Mouse (Mus musculus) stomach, embryonic 14.5 days (tissue): ENCODE measurements around the gene Slc7a6os. TPM values are rescaled to one million over a fixed set of nuclear protein-coding genes. Genes with fewer than 3 reads are reported as not detected.
"Not testable (repeated sequence)": the region's sequence is repeated elsewhere in the genome, so short reads cannot be mapped to it uniquely, and the experiment has no call there.

ENCODE experiments used
- ATAC-seq: fragments of 200-750 bp; cut with Nextera tagmentation; 2 replicates; pipeline ENCODE4 v1.8.0; 2017; ENCODE audit warnings: low read depth, moderate TSS enrichment; ENCODE audit not compliant: insufficient number of reproducible peaks, insufficient read depth, low FRiP score
- H3K27ac ChIP-seq: fragments of 300-500 bp; sonication (generic); 2 replicates; pipeline ENCODE4 v1.5.1; 2014; ENCODE audit warnings: mild to moderate bottlenecking, low read length, moderate library complexity, mixed read lengths
- H3K27me3 ChIP-seq: fragments of 300-500 bp; sonication (generic); 2 replicates; pipeline ENCODE4 v1.6.1; 2014; ENCODE audit warnings: low read length, control low read depth, mixed read lengths; ENCODE audit not compliant: control insufficient read depth, insufficient read depth
- H3K36me3 ChIP-seq: fragments of 300-500 bp; sonication (generic); 2 replicates; pipeline ENCODE4 v1.6.1; 2014; ENCODE audit warnings: mild to moderate bottlenecking, control low read depth, low read length, moderate library complexity, mixed read lengths; ENCODE audit not compliant: control insufficient read depth, insufficient read depth
- H3K4me1 ChIP-seq: fragments of 300-500 bp; sonication (generic); 2 replicates; pipeline ENCODE4 v1.6.1; 2014; ENCODE audit warnings: low read length, control low read depth, mixed read lengths; ENCODE audit not compliant: control insufficient read depth, insufficient read depth
- H3K4me2 ChIP-seq: fragments of 300-500 bp; sonication (generic); replicated peaks from 2 replicates; pipeline ENCODE4 v1.6.1; 2014; ENCODE audit warnings: low read depth, low read length, control low read depth
- H3K4me3 ChIP-seq: fragments of 300-500 bp; sonication (generic); 2 replicates; pipeline ENCODE4 v1.5.1; 2014; ENCODE audit warnings: low read depth, low read length, control low read depth
- H3K9ac ChIP-seq: fragments of 300-500 bp; sonication (generic); replicated peaks from 2 replicates; pipeline ENCODE4 v1.6.1; 2014; ENCODE audit warnings: low read depth, mild to moderate bottlenecking, control low read depth, low read length, moderate library complexity, mixed read lengths
- H3K9me3 ChIP-seq: fragments of 300-500 bp; sonication (generic); 2 replicates; pipeline ENCODE4 v1.6.1; 2016; ENCODE audit warnings: low read depth, low read length, control low read depth; ENCODE audit not compliant: control insufficient read depth
- WGBS: fragments of 180-500 bp; shearing (Covaris S2); extraction: QIAGEN DNeasy Blood & Tissue Kit; methylation state at CpG from one replicate; pipeline ENCODE4 v1.1.7; 2014; 5-methylcytosine and 5-hydroxymethylcytosine counted together
- polyA plus RNA-seq: library from polyadenylated mRNA; unstranded; fragments of >200 nt; fragmentation: Nextera tagmentation; extraction: Ambion mirVana; gene quantifications from 2 replicates; pipeline ENCODE4 v1.2.1, GENCODE M21; 2014

The Slc7a6os gene
- polyA plus RNA-seq, 1 experiment from 2014 or later = 35.4 TPM

DNA sequence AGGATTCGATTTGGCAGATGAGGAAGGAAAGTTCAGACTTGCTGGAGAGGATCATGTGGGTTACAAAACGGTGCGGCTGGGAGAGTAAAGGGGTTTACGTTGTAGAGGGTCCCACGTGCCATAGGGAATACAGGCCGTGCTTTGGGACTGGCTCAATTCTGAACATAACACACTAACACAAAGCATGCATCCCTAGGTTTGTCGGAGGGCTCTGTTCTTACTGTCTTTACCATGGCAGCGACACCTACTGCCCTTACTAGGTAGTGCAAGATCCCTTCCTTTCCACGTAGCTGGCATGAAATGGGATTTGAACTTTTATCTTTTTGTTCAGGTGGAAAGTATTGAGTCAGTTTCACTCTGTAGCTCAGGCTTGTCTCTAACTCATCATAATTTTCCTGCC, 15.9 kb upstream of the Slc7a6os start:
- Histone ChIP-seq H3K27me3 (no peaks in the 10 kb centered on the region), H3K36me3 (peaks cover 32% of the 10 kb centered on the region), H3K4me3 (no peak overlapping the region), H3K4me2 (no peak overlapping the region), H3K4me1 (no peaks in the 10 kb centered on the region), H3K9me3 (no peaks in the 10 kb centered on the region), H3K27ac (no peak overlapping the region), H3K9ac (no peak overlapping the region)
- no peak for ATAC-seq
- 40% methylated on average over 9 of the region's 9 CpGs for WGBS

DNA sequence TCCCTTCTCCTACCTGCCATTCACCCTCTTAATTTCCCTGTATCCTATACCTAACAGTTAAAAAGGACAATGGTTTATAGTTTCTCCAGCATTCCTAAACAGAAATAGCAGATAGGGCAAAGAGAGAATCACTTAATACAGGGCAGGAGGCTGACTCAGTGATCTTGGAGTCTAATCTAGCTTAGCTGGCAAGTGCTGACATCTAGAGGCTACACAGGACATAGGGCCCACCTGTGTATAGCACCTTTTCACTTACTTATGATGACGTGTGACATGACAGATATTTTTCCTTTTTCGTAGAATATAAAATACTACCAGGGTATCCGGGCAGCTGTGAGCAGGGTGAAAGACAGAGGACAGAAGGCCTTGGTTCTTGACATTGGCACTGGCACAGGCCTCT, 8.9 kb upstream of the Slc7a6os start:
- 85% methylated on average over 3 of the region's 3 CpGs for WGBS

DNA sequence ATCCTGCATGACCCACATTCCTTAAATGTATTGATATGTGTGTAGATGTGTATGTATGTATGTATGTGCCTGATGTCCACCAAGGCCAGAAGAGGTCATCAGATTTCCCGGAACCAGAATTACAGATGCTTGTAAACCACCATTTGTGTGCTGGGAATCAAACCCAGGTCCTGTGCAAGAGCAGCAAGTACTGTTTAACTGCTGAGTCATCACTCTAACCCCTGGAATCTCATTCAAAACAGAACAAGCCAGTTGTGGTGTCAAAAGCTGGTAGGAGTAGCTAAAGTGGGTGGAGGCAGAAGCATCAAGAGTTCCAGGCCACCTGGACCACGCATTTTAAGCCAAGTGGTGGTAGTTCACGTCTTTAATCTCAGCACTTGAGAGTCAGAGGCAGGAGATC, 3.2 kb upstream of the Slc7a6os start:
- Histone ChIP-seq H3K27me3 (no peaks in the 10 kb centered on the region), H3K4me3 (no peak overlapping the region), H3K4me1 (peaks cover 4% of the 10 kb centered on the region; the same call in 1 of the 2 replicates), H3K9ac (no peak overlapping the region), H3K9me3 (no peaks in the 10 kb centered on the region), H3K27ac (no peak overlapping the region), H3K36me3 (peaks cover 49% of the 10 kb centered on the region), H3K4me2 (no peak overlapping the region)
- ATAC-seq = no peak
- 92% methylated on average over 3 of the region's 3 CpGs for WGBS

More for the DNA sequence above, 8.9 kb upstream of the Slc7a6os start:
- H3K9me3 ChIP-seq = no peaks in the 10 kb centered on the region
- no peaks in the 10 kb centered on the region for H3K27me3 ChIP-seq
- H3K36me3 ChIP-seq = peaks cover 52% of the 10 kb centered on the region
- H3K4me1 ChIP-seq = no peaks in the 10 kb centered on the region
- no peak overlapping the region for H3K4me3 ChIP-seq
- ATAC-seq = no peak
- no peak overlapping the region for H3K4me2 ChIP-seq
- no peak overlapping the region for H3K9ac ChIP-seq
- H3K27ac ChIP-seq = no peak overlapping the region

DNA sequence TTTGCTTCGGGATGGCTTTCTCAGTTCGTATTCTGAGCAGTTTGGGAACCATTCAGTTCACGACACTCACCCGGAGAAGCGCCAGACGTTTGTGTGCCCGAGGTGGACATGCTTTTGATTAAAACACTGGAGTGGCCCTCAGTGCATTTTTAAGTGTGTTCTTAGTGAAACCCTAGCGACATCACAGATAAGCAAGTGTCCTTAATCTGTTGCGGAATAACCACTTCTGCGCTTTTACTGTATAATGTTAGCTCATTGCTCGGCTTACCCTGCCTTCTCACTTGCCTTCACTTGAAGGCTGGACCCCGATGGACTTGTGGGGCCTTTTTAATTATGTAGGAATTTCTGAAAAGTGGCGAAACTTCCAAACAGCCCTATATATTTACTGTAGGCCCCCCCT, 686 bp upstream of the Slc7a6os start:
- Histone ChIP-seq H3K4me3 (peak overlapping the region; percentile 90), H3K4me1 (peaks cover 4% of the 10 kb centered on the region; the same call in 1 of the 2 replicates), H3K27ac (peak overlapping the region; percentile 93), H3K9ac (peak overlapping the region; percentile 75), H3K4me2 (peak overlapping the region; percentile 64), H3K27me3 (no peaks in the 10 kb centered on the region), H3K9me3 (no peaks in the 10 kb centered on the region), H3K36me3 (peaks cover 42% of the 10 kb centered on the region)
- no peak for ATAC-seq
- 3% methylated on average over 13 of the region's 13 CpGs for WGBS

DNA sequence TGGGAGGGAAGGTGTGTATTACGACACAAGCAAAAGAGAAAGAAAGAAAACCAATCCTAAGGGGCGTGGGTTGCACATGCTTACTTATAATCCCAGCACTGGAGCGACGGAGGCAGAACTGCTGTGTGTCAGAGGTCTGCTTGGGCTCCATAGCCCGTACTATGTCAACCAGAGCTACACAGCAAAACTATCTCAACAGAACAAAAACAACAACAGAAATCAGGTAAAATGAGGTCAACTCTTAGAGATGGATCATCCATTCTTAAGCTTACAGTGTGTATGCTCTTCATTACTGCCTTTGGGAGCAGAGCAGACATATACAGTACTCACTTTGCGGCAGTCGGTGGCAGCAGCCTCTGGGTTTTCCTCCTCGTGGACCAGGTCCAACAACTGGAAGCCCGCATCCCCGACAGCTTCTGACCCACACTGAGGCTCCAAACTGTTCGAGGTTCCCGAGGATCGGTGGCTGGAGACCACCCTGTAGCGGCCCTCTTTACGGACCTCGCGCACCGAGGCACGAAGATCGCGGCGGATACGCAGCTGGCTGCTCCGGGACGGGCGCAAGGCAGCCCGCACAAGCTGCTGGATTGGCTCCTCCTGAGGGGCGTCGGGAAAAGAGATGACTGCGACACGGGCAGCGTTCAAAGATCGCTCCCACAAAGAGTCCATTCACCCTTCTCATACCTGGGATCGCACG, 552 bp downstream of the Slc7a6os start:
- Histone ChIP-seq H3K4me2 (peak overlapping the region; percentile 67), H3K27ac (peak overlapping the region; percentile 93), H3K4me3 (peak overlapping the region; percentile 90), H3K9ac (peak overlapping the region; percentile 75), H3K27me3 (no peaks in the 10 kb centered on the region), H3K36me3 (peaks cover 35% of the 10 kb centered on the region; the same call in 1 of the 2 replicates), H3K4me1 (peaks cover 4% of the 10 kb centered on the region; the same call in 1 of the 2 replicates), H3K9me3 (no peaks in the 10 kb centered on the region)
- under 1% methylated on average over 35 of the region's 35 CpGs for WGBS
- peak; percentile 63 for ATAC-seq

DNA sequence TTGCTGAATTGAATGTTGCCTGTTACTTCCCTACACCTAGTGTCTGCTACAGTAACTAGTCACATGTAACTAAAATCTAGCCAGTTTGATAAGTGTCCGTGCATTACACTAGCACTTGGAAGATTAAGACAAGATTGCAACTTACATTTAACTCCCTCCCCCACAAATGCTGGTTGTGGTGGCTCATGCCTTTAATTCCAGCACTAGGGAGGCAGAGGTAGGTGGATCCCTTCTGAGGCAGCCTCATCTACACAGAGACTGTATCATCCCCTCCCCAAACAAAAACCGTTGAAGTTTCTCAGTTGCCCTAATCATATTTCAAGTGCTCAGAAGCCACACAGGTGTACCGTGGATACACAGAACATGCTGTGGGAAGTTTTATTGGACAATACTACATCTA, 11.1 kb downstream of the Slc7a6os start:
- H3K9ac ChIP-seq, H3K4me1 ChIP-seq, H3K9me3 ChIP-seq, H3K4me3 ChIP-seq, H3K27me3 ChIP-seq, H3K27ac ChIP-seq, H3K4me2 ChIP-seq, ATAC-seq: not testable (repeated sequence)
- peaks cover 52% of the 10 kb centered on the region for H3K36me3 ChIP-seq
- 87% methylated on average over 3 of the region's 3 CpGs for whole genome bisulfite sequencing

DNA sequence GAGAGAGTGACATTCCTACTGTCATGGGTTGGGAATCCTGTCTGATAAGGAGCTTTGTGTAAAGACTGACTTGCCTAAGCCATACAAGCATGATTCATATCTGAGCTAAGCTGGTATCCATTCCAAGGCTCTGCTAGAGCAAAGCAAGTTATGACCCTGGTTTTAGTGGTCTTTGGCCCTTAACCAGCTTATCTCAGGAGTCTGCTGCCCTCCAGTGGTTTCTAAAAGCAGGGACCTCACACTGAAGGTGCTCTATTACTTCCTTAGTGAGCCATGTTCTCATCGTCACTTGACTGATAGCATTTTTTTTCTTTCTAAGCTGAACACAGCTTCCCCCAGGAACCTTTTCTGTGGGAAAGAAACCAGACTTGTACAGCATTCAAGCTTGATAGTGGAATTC, 12.0 kb downstream of the Slc7a6os start:
- WGBS = 9% methylated on average over 1 of the region's 1 CpGs
- H3K27me3 ChIP-seq = no peaks in the 10 kb centered on the region
- no peak overlapping the region for H3K4me2 ChIP-seq
- no peaks in the 10 kb centered on the region for H3K4me1 ChIP-seq
- H3K9ac ChIP-seq = no peak overlapping the region
- H3K4me3 ChIP-seq = no peak overlapping the region
- no peak for ATAC-seq
- H3K9me3 ChIP-seq = no peaks in the 10 kb centered on the region
- H3K36me3 ChIP-seq = peaks cover 46% of the 10 kb centered on the region
- H3K27ac ChIP-seq = no peak overlapping the region

DNA sequence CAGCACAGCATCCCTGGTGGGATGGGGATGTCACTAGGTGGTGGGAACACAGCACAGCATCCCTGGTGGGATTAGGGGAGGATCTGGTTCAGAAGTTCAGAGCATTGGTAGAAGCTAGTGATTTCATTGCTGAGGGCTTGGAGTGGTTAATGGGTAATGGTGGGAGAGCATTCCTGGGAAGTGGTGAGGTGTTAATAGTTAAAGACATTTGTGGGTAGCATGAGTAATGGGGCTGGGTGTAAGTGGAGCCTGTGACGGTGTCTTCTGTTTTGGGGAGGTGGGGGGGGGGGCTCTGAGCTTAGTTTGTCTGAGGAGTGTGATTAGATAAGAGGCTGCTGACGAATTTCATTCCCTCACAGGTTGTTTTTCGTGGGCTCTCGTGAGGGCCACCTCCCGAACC, 16.7 kb downstream of the Slc7a6os start:
- 69% methylated on average over 5 of the region's 5 CpGs for WGBS
- H3K36me3 ChIP-seq = peaks cover 29% of the 10 kb centered on the region

DNA sequence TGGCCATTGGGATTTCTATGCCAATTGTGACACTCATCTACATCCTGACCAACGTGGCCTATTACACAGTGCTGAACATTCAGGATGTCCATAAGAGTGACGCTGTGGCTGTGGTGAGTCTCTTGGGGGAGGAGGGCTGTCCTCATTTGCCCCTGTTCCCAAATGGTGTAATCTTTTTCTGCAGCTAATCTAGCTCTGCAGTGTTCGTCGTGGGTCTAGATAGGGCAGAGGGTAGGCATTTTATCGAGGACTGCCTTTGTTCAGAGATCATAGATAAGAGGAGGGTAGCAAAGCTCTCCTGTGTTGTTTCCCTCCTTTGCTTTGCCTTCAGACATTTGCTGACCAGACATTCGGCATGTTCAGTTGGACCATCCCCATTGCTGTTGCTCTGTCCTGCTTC, 17.6 kb downstream of the Slc7a6os start:
- H3K36me3 ChIP-seq = peaks cover 27% of the 10 kb centered on the region

More for the DNA sequence above, 16.7 kb downstream of the Slc7a6os start:
- no peaks in the 10 kb centered on the region for H3K4me1 ChIP-seq
- H3K9me3 ChIP-seq = no peaks in the 10 kb centered on the region
- no peak overlapping the region for H3K27ac ChIP-seq
- no peak overlapping the region for H3K4me3 ChIP-seq
- no peak for ATAC-seq
- H3K27me3 ChIP-seq = no peaks in the 10 kb centered on the region
- H3K9ac ChIP-seq = no peak overlapping the region
- no peak overlapping the region for H3K4me2 ChIP-seq

More for the DNA sequence above, 17.6 kb downstream of the Slc7a6os start:
- ATAC-seq = no peak
- Histone ChIP-seq H3K4me2 (no peak overlapping the region), H3K9me3 (no peaks in the 10 kb centered on the region), H3K9ac (no peak overlapping the region), H3K27me3 (no peaks in the 10 kb centered on the region), H3K4me1 (no peaks in the 10 kb centered on the region), H3K4me3 (no peak overlapping the region), H3K27ac (no peak overlapping the region)
- WGBS = 81% methylated on average over 6 of the region's 6 CpGs
